Mouse (Mus musculus): ENCODE measurements at regions not wholly inside any gene's neighbourhood (a gene's known extent, or its start where the extent isn't known, plus 50 kb on each side); places are given as distances from the start of the nearest gene placed in this dataset.
A peak's percentile ranks its signal among the peaks of the same experiment; 100 is the strongest.

- no peak for DNase-seq (ENCODE audit: low read depth)
Measured at GRCm38 (mm10) chr6:51167028-51167427, 265.4 kb upstream of the Nfe2l3 start.

GRCm38 (mm10) chr6:51168048-51168447 is 264.4 kb upstream of the Nfe2l3 start:
- DNase-seq (ENCODE audit: low read depth) = peak; percentile 58

DNA sequence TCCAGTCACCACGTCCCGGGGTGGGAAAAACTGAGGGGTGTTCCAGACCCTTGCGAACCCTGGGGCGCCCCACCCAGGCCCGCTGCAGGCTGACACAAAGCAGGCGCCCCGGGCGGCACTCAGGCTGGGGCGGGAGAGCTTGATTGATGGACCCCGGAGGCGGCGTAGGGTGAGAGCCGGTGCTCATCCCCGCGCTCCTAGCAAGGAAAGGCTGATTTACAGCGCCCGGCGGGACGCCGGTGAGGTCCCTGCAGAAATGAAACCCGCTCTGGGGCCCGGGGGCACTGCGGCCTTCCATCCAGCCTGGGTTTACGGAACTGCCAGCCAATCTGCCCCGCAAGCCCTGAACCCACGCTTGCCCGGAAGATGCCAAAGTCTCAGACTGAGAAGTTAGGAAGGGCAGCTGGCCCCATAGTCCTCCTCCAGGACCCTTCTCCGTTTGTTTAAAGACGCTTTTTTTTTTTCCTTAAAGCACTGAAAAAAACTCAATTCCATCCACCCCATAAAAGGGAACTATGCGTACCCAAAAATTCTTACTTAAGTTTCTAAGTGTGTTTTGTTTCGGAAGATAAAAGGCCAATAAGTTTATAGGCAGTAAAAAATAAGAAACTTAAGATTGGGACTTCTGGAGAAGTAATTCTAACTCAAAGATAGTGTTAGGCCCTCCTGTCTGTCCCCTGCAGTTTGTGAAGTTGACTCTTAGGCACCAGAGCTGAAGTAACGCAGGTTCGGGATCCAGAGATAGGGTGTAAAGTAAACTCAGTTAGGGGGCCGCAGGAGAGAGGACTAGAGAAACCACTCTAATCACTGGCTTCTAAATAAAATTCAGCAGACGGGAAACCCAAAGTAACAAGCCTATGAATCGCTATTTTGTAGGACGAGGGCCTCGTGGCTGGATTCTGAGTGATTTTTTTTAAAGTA is 263.4 kb upstream of the Nfe2l3 start:
- DNase-seq (ENCODE audit: low read depth) = peak; percentile 8

DNA sequence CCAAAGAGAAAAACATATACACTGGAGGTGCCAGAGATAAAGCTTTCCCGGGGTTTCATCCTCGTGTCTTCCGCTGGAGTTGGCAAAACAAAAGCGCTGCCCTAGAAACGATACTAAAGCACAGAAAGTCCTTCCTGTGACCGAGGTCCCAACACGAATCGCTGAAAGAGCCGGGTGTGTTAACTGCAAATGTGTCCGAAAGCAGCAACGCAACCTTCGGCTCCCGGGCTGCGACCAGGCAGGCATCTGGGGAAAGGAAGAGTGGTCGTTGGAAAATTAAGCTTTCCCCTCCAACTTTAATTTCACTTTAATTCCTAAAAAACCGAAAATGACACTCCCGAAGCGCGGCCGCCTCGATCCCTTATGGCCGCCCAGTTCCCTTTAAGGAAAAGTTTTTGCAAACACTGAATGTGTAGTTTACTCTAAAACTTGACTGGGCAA is 262.5 kb upstream of the Nfe2l3 start:
- DNase-seq (ENCODE audit: low read depth) = no peak

GRCm38 (mm10) chr6:51170414-51170813 is 262.1 kb upstream of the Nfe2l3 start:
- DNase-seq (ENCODE audit: low read depth) = peak; percentile 73

DNA sequence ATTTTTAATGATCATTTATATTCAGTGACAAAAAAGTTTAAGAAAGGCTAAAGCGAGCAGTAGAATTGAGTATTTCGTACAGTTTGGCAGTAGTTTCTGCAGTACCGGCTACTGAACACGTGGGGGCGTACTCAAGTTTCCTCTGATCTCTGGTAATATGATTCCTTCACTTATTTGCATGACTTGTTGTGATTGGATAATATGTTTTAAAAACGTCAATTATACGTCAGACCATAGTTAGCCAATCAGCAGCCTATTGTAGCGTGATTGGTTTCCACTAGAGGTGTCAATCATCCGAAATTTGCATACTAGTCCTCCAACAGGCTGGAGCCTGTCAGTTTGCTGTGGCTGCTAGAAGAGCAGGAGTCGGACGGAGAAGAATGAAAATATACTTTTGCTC is 261.6 kb upstream of the Nfe2l3 start:
- DNase-seq (ENCODE audit: low read depth) = peak; percentile 67

DNA sequence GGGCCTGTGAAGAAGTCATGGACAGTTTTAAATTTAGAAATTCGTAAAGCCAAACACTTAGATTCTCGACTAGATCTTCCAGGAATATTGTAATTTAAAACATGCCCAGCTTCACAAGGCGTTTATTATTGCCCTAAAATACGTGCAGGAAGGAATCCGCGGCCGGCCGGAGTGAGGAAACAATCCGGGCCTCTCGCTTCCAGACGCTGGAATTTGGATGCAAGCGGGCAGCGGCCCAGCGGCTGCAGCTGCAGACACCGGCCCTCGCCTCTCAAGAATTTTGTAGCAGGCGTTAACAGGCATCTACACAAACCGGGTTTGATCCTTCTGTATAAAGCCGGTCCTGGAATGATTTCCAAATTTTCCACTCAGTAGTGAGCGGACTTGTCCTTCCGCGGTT is 260.7 kb upstream of the Nfe2l3 start:
- DNase-seq (ENCODE audit: low read depth) = peak; percentile 37

DNA sequence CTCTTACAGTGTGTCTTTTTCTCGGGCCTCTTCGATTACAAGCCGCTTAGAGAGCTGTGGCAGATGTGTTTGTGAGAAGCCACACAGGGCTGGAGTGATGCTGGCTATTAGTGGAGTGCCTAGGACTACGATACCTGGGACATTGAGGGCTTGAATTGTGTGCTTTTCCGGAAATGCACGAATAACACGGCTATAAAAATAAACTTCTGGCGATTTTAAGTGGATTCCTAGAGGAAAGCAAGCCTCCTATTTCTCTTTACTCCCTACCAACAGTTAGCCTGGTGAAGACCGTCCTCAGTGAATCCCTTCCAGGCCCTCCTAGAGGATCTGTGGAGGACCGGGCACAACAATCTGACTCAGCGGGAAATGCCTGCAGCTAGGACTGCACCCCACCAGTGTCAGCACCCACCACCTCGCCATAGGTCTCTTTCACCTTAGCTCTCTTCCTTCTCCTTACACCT is 260.1 kb upstream of the Nfe2l3 start:
- no peak for DNase-seq (ENCODE audit: low read depth)

- peak; percentile 30 for DNase-seq (ENCODE audit: low read depth)
Measured at GRCm38 (mm10) chr6:51172856-51173619, 259.4 kb upstream of the Nfe2l3 start.

GRCm38 (mm10) chr6:51173620-51174442 is 258.6 kb upstream of the Nfe2l3 start:
- DNase-seq (ENCODE audit: low read depth) = peak; percentile 8

GRCm38 (mm10) chr6:51174443-51175021 is 257.9 kb upstream of the Nfe2l3 start:
- DNase-seq (ENCODE audit: low read depth) = peak; percentile 28

DNA sequence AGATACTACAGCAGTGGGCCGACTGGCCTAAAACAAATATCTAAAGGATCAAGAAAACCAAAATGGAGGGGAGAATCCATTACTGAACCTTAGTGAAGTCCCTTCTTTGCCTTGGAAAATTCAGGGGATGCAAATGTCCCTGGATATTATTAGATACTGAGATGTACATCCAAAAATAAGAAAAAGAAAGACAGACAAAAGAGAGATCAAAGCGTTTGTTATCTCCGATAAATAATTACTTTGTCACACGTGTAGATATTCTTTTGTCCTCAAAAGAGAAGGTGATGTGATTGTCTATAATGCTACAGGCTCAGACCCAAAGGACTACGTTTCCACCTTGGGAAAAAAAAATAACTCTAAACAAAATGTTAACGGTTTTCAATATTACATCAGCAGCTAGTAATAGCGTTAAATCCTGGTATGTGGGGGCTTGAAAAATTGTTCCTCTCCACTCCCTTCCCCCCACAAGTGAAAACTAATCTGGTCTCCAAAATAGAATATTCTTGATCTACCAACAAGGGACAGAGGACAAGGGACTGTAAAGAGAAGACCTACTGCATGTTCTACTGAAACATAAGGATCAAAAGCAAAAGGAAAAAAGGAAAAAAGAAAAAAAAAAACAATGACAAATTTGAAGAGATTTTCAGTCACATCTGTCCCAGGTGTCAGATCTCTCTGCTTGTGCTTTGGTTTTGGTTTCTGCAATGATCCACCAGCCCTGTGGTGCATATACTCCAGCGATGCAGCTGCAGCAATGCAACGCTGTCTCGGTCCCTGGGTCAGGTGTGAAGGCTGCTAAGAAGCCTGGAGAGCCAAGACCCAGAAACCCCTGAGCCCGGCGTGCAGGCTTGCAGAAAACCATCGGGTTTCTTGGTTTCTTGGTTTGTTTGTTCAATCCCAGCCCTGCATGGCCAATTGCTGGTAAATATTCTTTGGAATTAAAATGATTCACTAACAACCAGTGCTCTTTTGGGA is 256.6 kb upstream of the Nfe2l3 start:
- DNase-seq (ENCODE audit: low read depth) = peak; percentile 6

DNA sequence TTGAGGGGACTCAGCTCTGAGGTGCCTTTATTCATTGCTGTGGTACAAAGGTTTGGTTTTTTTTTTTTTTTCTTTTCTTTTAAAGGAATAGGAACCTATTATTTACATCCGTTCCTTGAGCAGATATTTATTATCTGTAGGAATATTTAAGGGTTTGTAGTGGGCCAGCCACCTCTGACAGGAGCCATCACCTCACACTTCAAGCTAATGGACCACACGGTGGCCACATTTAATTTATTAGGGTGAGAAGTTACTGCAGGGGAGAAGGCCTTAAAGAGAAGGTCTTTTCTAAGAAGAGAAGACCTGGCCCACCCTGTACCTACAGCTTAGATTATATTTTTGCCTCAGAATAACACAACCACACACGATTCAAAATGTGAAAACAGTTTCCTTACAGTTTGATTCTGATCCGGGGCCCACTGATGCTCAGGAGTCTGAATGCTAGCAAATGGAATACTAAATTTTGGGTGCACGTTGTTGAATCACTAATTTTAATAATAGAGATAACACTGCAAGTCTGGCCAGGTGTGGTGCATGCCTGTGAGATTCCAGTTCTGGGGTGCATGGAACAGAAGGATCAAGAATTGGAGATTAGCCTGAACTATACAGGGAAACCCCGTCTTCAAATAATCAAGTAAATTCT is 255.6 kb upstream of the Nfe2l3 start:
- peak; percentile 3 for DNase-seq (ENCODE audit: low read depth)

DNA sequence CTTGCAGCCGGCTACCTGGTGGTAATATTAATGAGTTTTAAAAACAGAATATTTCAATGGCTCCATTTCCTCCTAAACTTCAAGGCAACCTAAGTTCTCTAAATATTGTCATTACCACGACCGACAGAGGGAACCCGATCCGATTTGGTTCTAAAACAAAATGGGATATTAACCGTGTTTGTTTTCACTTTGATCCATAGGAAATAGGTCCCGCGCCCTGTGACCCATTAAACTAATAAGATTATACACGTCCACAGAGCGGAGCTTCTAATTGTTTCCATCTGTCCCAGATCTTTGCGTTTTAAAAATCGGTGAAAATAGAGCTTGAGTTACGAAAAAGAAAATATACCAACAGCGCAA is 254.8 kb upstream of the Nfe2l3 start:
- no peak for DNase-seq (ENCODE audit: low read depth)

DNA sequence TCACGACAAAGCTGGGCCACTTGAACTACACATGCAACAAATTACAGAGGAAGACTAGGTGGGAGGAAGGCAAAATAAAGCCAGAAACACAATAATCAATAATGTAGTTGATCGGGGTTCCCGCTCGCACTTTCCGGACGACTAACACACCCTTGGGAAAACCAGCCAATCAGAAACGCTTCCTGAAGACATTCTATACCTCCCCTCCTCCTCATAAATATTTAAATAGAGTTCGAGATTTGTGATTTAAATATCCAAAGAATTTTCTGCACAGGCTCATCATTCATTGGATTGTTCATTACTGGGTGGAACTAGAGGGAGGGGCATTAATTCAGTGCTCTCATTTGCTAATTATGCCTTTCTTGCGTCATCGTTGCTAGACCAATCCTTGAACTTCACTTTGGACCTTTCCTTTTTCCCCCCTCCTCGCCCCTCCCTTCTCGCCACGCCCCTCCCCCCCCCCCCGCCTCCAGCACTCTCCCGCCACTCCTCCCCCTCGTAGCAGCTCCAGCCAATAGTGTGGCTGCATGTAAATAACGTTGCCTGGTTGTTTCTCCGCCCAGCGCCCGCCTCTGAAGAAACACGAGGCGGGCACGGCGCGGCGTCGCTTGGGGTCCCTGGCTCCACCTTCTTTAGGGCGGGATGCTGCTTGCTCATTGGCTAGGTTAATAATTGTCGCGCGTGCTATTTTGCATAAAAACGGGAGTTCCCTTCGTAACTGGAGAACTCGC is 254.2 kb upstream of the Nfe2l3 start:
- DNase-seq (ENCODE audit: low read depth) = peak; percentile 50

DNA sequence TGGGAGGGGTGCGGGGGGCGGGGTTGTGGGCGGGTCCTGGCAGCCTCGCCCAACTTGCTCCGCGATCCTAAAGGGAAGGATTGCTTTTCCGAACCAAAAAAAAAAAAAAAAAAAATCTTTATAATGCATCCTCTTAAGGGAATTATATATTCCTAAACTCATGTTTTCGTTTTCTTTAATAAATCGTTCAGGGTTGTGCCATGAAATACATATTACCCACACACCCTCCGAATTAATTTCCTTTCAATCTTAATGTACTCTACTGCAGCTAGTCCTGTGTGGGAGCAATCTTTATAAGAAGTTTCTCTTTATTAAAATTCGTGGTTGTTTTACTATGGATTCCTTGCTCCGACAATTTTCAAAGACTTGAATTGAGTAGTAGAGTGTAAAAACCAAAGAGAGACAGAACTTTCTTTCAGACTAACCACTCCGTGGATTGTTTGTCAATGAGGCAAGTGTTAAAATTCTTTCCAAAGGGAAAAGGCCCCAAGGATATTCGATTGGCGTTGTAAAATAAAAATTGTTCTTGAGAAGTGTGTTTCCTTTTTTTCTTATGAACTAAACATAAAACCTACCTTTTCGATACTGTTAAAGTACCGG is 253.6 kb upstream of the Nfe2l3 start:
- peak; percentile 42 for DNase-seq (ENCODE audit: low read depth)

- DNase-seq (ENCODE audit: low read depth) = peak; percentile 11
Measured at GRCm38 (mm10) chr6:51179741-51180537, 252.5 kb upstream of the Nfe2l3 start.

All from naive thymus-derived CD4-positive, alpha-beta T cell, adult 2 months (primary cell).